Mouse (Mus musculus) layer of hippocampus, postnatal 14 days (tissue): ENCODE measurements around the gene Fgfr2. TPM values are rescaled to one million over a fixed set of nuclear protein-coding genes. Genes with fewer than 3 reads are reported as not detected.
A peak's percentile ranks its signal among the peaks of the same experiment; 100 is the strongest.
"Not testable (repeated sequence)": the region's sequence is repeated elsewhere in the genome, so short reads cannot be mapped to it uniquely, and the experiment has no call there.

Source experiments
- DNase-seq, 2 experiments: peaks; one replicate each; pipeline ENCODE4 v3.0.0; 2021 to 2022; ENCODE audit warnings: low spot score in 2 of 2, mixed read lengths in 1 of 2
- total RNA-seq, 2 experiments: library from RNA; stranded (reverse); gene quantifications; 2 replicates each; pipeline ENCODE4 v1.2.3; 2021

The Fgfr2 gene
- total RNA-seq, 2 experiments from 2014 or later = 38.3 to 40.2 TPM

DNA sequence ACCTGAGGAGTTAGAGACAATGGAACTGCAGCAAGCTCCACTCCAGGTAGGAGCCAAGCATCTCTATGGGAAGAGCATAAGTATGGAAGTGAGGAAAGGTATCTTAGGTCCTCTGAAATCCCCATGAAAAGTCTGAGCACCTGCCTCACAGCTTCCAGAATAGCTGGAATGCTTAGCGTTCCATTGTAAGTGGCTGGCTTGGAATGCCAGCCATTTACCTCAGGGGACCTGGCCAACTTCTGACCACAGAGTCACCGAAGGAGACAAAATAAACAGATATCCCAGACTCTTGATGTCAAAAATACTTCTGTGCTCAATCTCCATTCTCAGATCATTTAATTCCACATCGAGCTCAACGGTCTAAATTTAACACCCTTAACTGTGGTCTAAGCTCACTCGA is 2946.1 kb downstream of the Fgfr2 start:
- no peak for DNase-seq

DNA sequence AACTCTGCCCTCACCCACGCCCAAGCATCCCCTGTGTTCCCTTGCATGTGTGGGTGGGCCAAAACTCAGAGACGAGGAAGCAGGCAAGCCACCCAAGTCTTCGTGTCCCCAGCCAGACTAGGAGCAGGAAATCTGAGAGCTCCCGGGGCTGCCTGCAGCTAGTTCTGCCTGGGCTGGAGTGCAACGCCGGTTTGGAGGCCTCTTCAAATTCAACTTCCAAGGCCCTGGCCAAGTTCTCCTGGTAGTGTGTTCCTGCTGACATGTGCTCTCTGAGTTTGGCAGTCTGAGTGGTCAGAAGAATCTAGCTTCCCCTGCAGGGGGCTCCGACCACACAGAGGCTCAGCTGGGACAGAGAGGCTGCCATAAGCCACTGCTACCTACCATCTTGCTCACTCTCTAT is 2948.6 kb downstream of the Fgfr2 start:
- no peak for DNase-seq

DNA sequence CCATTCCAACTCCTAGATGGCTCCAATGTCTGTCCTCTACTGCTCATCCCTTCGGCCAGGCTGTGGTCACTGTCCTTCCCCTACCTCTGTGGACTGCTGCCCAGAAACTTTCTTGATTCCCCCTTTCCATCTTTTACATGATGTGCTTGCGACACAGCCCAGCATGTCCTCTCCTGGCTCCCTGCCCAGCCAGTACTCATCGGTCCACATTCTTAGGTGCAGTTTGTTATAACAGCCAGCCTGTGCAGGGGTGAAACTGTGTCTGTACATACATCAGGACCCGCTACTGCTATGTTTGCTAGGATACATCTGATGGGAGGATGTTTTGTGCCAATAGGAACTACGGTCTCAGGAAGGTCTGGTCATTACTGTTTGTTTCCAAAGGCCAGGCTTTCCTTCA is 2949.2 kb downstream of the Fgfr2 start:
- no peak for DNase-seq

DNA sequence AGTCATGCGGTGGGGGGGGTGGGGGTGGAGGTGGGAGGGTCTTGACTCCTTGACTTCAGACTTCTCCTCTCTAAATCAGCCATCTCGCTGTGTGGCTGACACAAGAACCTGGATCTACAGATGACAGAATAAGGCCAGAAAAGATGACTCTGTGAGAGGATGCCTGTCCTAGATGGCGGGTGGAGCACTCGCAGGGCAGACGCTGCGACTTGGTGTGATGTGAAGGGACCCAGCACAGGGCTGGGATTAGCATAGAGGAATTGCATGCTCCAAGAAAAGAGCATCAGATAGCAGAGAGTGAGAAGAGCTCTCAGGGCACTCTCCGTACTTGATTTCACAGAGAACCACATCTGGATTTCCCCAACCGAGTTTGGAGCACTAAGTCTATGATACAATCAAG is 2953.0 kb downstream of the Fgfr2 start:
- no peak for DNase-seq

DNA sequence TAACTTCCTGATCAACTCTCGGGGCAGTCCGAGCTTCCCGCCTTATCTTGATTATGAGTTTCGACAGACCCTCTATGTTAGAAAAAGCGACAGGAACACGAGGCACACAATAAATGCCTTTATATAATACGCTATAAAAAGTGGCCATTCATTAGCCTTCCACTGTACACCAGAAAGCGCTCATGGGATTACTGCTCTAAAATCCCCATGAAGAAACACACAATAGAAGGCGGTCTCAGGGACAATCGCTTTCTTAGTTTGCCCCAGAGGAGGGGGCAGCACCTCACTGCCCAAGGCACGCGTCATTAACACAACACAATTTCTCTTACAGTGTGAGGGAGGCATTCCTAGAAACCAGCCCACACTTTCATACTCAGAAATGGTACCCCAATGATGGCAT is 2954.9 kb downstream of the Fgfr2 start:
- no peak for DNase-seq

DNA sequence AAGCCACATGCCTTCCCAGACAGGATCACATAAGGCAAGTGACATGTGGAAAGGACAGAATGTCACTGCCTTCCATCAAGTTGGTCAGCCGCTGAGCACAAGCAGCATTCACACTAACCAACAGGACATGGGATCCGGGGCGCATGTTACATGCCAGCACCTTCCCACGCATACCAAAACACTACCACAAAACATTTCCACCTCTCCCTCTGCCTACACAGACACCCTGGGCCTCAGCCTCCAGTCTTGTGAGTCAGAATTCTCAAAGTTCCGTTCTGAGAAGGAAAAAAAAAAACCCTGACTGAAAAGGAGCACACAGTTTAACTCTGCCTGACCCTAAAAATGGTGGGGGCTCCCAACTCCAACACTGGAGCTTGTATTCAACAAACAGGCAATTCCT is 2955.9 kb downstream of the Fgfr2 start:
- no peak for DNase-seq

DNA sequence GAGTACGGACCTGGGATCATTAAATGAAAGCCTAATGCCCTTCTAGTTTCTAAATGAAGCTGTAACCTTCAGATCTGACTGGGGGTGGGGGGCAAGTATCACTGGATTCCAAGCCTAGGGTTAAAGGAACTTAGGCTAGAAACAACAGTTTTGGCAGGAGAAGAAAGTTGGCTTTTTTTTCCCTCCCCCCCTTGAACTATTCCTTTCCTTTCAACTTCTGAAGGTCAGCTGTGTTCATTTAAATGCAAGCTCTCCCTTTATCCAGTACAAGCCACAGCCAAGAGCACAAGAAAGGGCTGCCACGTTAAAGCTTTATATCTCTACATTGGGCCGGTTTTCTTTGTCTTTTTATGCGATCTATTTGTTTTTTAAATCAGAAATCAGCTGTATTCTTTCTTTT is 2957.0 kb downstream of the Fgfr2 start:
- DNase-seq = no peak

DNA sequence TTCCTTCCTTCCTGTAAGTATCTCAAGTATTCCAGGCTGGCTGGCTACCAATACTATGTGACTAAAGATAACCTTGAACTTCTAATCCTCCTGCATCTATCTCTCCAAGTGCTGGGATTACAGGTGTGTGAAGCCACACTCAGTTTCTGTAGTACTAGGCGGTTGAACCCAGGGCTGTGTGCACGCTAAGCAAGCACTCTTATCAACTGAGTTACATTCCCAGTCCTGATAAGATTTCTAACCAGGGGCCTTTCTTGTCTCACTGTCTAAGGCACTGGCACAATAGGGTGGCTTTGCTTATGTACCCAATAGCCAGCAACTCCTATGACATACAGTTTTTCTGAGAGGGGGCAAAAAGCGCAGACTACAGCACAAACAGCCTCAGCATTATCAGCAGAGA is 2957.7 kb downstream of the Fgfr2 start:
- no peak for DNase-seq

DNA sequence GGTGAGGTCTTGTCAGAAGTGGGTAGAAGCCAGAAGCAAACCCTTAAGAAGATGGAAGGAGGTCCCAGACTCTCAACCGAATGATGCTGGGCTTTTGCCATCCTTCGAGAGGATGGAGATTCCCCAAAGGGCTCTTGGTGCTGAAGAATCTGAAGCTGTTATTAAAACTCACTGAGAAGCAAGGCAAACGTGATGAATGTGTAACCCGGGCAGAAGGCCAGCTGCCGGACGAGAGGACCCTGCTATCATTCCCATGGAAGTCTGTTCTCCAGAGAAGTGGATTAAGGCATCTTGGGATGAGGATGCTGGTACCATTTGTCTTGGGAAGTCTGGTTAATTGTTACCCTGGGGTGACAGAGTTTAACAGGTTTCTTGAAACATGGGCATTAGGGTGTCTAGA is 2960.4 kb downstream of the Fgfr2 start:
- DNase-seq = no peak

DNA sequence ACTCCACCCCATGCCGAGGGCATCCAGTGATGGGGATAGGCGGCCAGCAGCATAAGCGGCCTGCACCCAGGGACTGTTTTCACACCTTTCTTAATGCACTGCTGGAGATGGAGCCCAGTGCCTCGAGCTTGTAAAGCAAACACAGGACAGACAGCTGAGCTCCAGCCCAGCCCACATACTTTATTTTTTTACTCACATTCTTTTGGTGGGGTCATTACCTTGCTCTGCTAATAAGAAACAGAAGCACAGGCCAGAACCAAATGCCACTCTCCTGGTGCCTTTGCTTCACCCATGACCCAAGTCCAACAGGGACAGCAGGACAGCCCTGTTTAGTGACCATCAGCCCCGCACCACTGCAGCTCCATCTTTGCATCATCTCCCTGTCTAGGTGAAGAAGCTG is 2961.6 kb downstream of the Fgfr2 start:
- DNase-seq = no peak

DNA sequence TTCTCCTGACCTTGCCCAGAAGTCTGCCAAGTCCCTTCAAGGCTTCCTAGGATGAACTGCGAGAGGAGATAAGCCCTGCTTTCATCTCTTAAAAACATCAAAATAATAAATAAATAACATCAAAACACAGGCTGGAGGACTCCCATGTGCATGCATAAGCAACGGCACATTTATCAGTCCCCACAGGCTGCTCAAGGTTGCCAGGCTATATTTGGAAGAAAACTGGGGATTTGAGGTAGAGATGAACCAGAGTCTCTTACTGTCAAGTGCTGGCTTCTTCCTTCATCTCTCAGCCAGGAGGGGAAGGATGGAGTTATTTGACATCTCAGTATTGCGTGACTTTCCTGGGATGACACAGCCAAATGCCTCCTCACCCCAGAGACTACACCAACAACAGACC is 2964.3 kb downstream of the Fgfr2 start:
- no peak for DNase-seq

DNA sequence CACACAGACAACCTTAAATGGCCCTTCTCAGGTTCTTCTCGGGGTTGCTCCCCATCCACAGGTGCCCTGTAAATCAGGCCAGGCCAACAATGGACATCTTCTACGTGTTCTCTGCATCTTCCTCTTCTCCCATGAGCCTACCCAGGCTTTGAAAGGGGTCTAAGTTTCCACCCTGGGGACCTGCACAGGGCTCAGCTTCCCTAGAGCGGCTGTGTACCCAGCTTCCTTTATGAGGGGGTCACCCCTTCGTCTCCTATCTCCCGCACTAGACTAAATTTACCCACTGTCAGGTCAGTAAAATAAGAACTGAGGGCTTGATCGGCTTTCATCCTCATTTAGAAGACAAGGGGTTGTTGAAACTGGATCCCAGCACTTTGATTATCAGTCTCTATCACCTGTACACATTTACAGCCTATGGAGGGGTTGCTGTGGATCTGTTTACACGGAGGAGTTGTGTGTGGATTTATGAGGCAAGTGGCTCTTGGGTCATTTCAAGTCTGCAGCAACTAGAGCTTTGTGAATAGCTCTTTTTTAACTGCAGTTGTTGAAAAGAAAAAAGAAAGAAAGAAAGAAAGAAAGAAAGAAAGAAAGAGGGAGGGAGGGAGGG is 2969.7 kb downstream of the Fgfr2 start:
- DNase-seq = no peak

DNA sequence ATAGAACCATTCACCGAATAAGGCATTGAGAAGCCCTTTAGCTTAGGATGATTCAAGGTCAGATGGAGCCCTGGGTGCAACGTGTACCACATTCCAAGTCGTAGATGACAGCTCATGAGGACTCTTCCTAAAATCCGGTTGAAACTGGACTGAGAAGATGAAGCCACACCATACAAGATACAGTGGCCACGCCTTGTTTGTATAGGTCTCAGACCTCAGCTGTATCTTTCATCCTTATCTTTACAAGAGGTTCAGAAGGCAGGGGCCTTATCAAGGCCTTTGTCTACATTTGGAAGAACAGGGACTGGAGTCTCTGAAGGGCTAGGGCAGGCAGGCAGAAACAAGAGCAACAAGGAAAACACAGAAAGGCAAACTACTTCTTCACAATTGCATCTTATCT is 2974.2 kb downstream of the Fgfr2 start:
- no peak for DNase-seq

DNA sequence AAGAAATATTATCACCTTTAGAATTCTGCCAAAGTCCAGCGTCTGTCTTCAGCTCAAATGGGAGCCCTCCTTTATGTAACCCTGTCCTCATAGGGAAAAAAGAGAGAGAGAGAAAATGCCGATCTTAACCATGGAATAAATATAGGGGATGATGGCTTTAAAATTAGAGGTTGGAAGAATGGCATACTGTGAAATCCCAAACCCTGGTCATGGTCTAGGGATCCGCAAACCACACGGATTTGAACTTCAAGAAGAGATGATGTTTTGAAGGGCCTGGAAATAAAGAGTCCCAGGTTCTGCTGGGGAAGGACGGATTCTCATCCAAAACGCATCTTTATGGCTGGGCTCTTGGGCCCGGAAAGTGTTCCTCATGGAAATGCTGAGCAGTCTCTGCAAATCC is 2975.9 kb downstream of the Fgfr2 start:
- no peak for DNase-seq

DNA sequence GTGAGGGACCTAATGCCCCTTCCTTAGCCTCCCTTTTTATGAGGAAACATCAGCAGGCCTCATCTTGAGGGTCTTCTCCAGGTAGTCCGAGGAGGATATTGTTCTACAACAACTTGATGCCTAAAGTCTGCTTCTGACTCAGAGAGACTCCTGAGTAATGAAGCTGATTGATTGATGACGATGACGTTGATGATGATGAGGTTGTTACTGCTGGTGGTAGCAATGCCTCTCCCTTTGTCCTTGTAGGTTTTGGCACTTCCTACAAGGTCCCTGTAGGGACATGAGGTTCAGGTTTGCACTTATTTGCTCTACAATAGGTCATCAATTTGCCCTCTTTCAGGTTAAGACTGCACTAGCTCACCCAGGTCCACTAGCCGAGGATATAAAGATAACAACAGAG is 2977.9 kb downstream of the Fgfr2 start:
- no peak for DNase-seq

DNA sequence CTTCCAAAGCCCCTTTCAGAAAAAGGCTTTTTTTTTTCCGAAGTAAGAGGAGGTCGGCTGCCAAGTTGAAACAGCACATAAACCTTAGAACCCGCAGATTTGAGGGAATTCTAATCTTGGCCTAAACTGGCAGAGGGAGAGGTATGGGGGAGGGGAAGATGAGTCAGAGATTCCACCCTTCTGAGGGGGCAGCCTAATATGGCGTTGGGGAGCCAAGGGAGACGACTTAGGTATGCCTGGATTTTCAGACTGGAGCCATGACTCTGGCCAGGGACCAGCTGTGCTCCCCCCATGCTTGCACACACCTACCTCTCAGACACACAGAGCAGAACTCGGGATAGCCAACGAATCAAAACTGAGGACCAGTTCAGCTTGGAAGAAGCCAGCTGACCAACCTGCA is 2979.8 kb downstream of the Fgfr2 start:
- no peak for DNase-seq

DNA sequence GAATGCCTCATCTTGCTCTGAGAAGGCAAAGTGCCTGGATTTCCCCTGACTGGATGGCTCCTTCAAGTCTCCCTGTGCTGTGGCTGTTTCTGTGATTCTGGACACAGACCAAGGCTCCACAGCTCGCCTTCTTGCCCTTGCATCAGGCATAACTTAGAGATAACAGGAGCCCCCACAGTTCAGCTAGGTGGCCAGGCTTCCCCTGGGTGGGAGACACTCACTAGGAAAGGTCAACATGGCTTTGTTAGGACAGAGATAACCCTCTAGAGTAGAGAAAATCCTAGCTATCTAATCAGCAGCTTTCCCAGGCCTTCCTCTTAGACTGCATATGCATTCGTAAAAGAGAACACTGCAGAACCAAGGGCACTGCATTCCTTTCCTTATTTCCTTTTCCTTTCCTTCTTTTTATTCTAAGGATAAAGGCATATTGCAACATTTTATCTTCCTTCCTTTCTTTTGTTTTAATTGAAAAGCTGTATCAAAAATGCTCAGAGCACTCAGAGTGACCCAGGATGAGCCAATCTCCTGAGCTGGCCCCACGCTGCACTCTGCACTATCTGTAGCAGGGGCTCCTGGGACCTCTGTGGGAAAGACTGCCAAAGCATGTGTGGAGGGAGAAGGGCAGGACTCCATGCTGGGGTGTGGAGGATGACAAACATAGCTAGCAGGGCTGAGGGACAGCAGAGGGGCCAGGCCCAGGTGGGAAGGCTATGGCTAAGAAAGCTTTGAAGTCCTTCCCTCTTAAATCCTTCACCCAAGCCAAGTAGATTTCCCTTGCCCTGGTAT is 2981.9 kb downstream of the Fgfr2 start:
- DNase-seq = no peak

DNA sequence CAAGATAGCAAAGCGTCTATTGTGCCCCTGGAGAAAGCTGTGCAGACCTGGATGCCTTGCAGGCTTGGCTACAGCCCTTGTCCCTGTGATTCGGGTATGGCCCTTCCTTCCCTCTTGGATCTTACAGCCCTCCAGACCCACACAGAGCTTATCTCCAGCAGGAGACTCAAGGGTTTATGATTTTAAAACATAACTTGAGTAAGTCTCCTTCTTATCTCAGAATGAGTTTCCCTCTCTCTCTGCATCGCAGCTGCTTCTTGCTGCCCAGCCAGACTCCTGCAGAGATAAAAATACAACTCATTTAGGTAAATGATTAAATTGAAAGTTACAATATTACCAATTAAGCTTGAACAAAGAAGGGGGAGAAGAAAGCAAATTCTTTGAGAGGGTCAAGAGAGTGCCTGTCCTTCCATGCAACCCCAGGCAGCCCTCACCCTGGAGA is 2988.2 kb downstream of the Fgfr2 start:
- DNase-seq = no peak

DNA sequence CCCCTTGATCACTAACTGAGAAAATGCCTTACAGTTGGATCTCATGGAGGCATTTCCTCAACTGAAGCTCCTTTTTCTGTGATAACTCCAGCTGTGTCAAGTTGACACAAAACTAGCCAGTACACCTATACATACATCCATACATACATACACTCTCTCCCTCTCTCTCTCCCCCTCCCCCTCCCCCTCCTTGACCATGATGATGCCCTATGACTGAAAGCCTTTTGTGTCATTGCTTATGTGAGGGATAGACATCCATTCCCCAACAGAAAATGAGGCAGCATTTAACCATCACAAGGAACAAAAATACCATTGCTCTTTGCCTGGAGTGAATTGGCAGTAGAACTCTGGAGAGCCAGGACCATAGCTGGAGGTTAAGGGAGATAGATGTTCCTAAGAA is 2988.7 kb downstream of the Fgfr2 start:
- DNase-seq = not testable (repeated sequence)

DNA sequence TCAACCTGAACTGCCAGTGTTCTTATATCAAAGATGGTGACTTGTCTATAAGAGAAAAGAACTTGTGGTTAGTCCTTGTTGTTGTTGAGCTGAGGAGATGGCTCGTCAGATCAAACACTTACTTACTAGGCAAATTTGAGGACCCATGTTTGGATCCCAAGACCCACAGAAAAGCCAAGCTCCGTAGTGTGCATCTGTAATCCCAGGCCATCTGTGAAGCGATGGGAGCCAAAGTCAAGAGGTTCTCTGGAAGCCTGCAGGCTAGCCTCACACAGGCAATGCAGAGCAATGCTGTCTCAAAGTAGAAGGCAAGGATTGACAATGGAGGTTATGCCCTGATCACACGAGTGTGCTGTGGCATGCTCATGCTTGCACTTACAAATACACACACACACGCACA is 2992.9 kb downstream of the Fgfr2 start:
- no peak for DNase-seq

DNA sequence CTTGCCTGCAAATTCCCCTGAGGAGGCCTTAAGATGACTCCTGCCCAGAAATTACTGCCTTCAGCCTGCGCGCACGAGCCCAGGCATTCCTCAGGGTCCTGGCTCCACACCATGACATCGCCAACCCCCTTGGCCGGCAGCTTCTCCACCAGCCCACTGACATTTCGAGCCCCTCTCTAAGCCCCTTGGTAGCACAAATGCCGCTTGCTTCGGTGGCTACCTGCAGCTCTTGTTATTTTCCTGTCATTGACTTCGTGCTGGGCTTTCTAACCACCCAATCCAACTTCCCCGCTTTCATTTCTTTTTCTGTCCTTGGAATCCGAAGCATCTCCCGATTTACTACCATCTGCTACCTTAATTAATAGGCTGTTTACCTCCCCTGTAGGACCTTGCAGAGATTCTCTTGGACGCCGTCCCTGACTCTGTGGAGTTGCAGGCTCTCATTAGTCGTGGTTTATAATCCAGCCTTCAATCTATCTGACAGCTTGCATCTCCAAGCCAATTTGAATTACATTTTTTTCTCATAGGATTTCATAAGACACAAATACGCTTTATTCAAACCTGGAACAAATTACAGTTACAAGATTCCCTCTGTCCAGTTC is 2993.7 kb downstream of the Fgfr2 start:
- DNase-seq = peak in 1 of 2 experiments; percentile 55

DNA sequence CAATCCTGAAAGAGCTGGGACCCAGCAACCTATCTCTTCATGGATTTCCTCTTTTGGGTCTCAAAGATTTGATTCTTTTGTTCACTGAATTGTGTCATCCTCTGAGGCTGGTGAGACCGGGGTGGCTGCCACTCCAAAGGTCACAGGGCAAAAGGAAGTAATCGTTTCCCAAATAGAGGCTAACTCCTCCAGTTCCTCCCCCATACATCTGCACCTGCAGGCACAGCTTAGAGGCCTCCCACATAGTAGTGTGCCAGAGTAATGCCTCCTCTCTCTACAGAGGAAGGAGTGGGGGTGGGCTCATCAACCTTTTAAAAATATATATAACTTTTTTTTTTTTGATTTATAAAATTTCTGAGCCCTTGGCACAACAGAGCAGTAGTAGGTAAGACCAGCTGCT is 3001.6 kb downstream of the Fgfr2 start:
- no peak for DNase-seq

DNA sequence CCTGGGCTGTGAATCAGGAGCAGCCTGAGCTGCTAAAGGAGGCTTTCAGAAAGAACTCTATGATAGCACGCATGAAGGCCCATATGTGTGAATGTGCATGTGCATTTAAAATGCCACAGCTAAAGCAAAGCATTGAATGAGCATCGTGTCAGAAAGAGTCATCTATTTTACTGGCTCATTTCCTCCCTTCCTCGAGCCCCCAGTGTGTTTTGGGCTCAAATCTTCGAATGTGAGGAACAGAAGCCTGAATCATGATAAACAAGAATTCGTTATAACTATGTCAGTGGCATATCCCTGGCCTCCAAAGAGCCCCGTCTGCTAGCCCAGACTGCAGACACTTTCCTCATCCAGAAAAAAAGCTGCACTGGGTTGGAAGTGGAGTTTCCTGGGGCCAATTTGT is 3003.7 kb downstream of the Fgfr2 start:
- DNase-seq = peak; percentile 29 to 48
